10 mouse cellular contexts compared by ENCODE assay signal in the genomic region with DNA sequence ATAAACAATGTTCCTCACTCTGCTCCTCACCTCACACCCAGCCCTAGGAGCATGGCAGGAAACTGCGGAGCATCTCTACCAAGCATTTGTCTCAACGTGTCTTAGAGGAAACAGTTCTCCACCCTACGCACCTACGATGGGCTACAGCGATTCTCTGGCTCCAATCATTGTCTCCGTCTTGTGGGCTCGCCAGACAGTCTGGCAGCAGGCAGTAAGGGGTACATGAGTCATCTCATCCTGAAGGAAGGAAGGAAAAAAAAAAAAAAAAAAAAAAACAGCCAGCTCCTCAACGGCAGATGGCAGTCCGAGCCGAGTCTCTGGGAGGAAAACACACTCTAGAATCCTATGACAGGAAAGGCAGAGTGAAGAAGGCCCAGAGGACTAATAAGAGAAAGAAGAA.
DNase-seq lines count a peak whose midpoint lies in the region; ATAC-seq and TF ChIP-seq lines count a peak whose summit lies in the region.
"Had no signal": no experiment of that assay in that cellular context is flagged by ENCODE, and none has a peak within 500 bp of the region (broad histone marks: within the 10 kb centered on the region; RNA-seq: fewer than 3 reads in every experiment).

No protein-coding gene starts in this region.

- DNase-seq in forebrain, postnatal 0 days = no peak
- peak; percentile 49 for DNase-seq in midbrain, postnatal 0 days (ENCODE audit: low spot score)
- DNase-seq in right cerebral cortex, postnatal 36 days (ENCODE audit: low spot score in 2 of 2) = peak; percentile 29 to 47
- DNase-seq: gastrocnemius, postnatal 36 days had no signal

- H3K9ac ChIP-seq in forebrain, postnatal 0 days = no peak overlapping the region
- no peak overlapping the region for H3K9ac ChIP-seq in forebrain, embryonic 16.5 days (replicated peaks; ENCODE audit: low read depth, low read length)
- H3K9ac ChIP-seq in midbrain, postnatal 0 days (replicated peaks; ENCODE audit: low read length, poor library complexity, severe bottlenecking) = no peak overlapping the region
- no peak overlapping the region for H3K9ac ChIP-seq in midbrain, embryonic 15.5 days
- H3K9ac ChIP-seq in intestine, postnatal 0 days (ENCODE audit: low read depth, low read length) = no peak overlapping the region
- H3K9ac ChIP-seq: lung, embryonic 15.5 days had no signal

- no peak overlapping the region for H3K4me2 ChIP-seq in forebrain, postnatal 0 days (ENCODE audit: low read depth)
- no peak overlapping the region for H3K4me2 ChIP-seq in forebrain, embryonic 16.5 days (ENCODE audit: low read length)
- no peak overlapping the region for H3K4me2 ChIP-seq in midbrain, postnatal 0 days (ENCODE audit: low read depth, low read length, poor library complexity, severe bottlenecking)
- H3K4me2 ChIP-seq in midbrain, embryonic 15.5 days = no peak overlapping the region
- no peak overlapping the region for H3K4me2 ChIP-seq in intestine, postnatal 0 days (replicated peaks; ENCODE audit: low read depth)
- H3K4me2 ChIP-seq: lung, embryonic 15.5 days had no signal

- H3K27me3 ChIP-seq in forebrain, postnatal 0 days (ENCODE audit: insufficient read depth, low read length) = no peaks in the 10 kb centered on the region
- no peaks in the 10 kb centered on the region for H3K27me3 ChIP-seq in forebrain, embryonic 16.5 days (replicated peaks; ENCODE audit: control insufficient read depth, insufficient read depth, low read length)
- no peaks in the 10 kb centered on the region for H3K27me3 ChIP-seq in midbrain, postnatal 0 days (ENCODE audit: insufficient read depth, low read length)
- H3K27me3 ChIP-seq in midbrain, embryonic 15.5 days (replicated peaks) = no peaks in the 10 kb centered on the region
- H3K27me3 ChIP-seq in intestine, postnatal 0 days (replicated peaks; ENCODE audit: control insufficient read depth, insufficient read depth, low read length) = no peaks in the 10 kb centered on the region
- H3K27me3 ChIP-seq: lung, embryonic 15.5 days had no signal

- no peaks in the 10 kb centered on the region for H3K36me3 ChIP-seq in forebrain, postnatal 0 days (ENCODE audit: insufficient read depth)
- H3K36me3 ChIP-seq in forebrain, embryonic 16.5 days (ENCODE audit: control insufficient read depth, insufficient read depth) = no peaks in the 10 kb centered on the region
- H3K36me3 ChIP-seq in midbrain, postnatal 0 days (ENCODE audit: insufficient read depth, low read length) = no peaks in the 10 kb centered on the region
- no peaks in the 10 kb centered on the region for H3K36me3 ChIP-seq in midbrain, embryonic 15.5 days (replicated peaks)
- H3K36me3 ChIP-seq in intestine, postnatal 0 days (ENCODE audit: control insufficient read depth, insufficient read depth) = no peaks in the 10 kb centered on the region
- H3K36me3 ChIP-seq: lung, embryonic 15.5 days had no signal

- no peaks in the 10 kb centered on the region for H3K9me3 ChIP-seq in forebrain, postnatal 0 days (ENCODE audit: low read length)
- no peaks in the 10 kb centered on the region for H3K9me3 ChIP-seq in forebrain, embryonic 16.5 days (ENCODE audit: control insufficient read depth, low read length)
- no peaks in the 10 kb centered on the region for H3K9me3 ChIP-seq in midbrain, postnatal 0 days (ENCODE audit: low read length)
- no peaks in the 10 kb centered on the region for H3K9me3 ChIP-seq in midbrain, embryonic 15.5 days
- no peaks in the 10 kb centered on the region for H3K9me3 ChIP-seq in intestine, postnatal 0 days (ENCODE audit: control insufficient read depth)
- H3K9me3 ChIP-seq: lung, embryonic 15.5 days had no signal

- ATAC-seq in forebrain, postnatal 0 days = 0 out of 2 replicates have a peak, but pooled peaks have one; percentile 10
- no peak for ATAC-seq in forebrain, embryonic 16.5 days
- ATAC-seq in midbrain, postnatal 0 days (ENCODE audit: low FRiP score) = no peak
- ATAC-seq in midbrain, embryonic 15.5 days (replicated peaks) = no peak
- ATAC-seq in intestine, postnatal 0 days = no peak
- ATAC-seq in monocyte, adult 5-6 weeks (replicated peaks; ENCODE audit: insufficient number of reproducible peaks, low FRiP score, low TSS enrichment, poor library complexity, severe bottlenecking) = no peak
- ATAC-seq in megakaryocyte progenitor cell, adult 5-6 weeks (replicated peaks; ENCODE audit: poor library complexity) = no peak

- no peak for TF ChIP-seq CTCF in forebrain, postnatal 0 days (IDR thresholded peaks at IDR 0.05; ENCODE audit: low read depth)
- TF ChIP-seq CTCF in midbrain, postnatal 0 days (IDR thresholded peaks at IDR 0.05) = no peak
- TF ChIP-seq CTCF in intestine, postnatal 0 days (IDR thresholded peaks at IDR 0.05; ENCODE audit: low read depth) = peak; percentile 53

- H3K27ac ChIP-seq in forebrain, postnatal 0 days (ENCODE audit: low read depth, low read length) = no peak overlapping the region
- H3K27ac ChIP-seq in forebrain, embryonic 16.5 days (ENCODE audit: low read length) = no peak overlapping the region
- H3K27ac ChIP-seq in midbrain, postnatal 0 days (ENCODE audit: low read depth, low read length) = no peak overlapping the region
- no peak overlapping the region for H3K27ac ChIP-seq in midbrain, embryonic 15.5 days
- H3K27ac ChIP-seq in intestine, postnatal 0 days (ENCODE audit: low read depth, low read length) = no peak overlapping the region
- H3K27ac ChIP-seq: lung, embryonic 15.5 days had no signal

- no peaks in the 10 kb centered on the region for H3K4me1 ChIP-seq in forebrain, postnatal 0 days (ENCODE audit: insufficient read depth)
- H3K4me1 ChIP-seq in forebrain, embryonic 16.5 days (replicated peaks; ENCODE audit: control insufficient read depth, insufficient read depth, low read length) = no peaks in the 10 kb centered on the region
- no peaks in the 10 kb centered on the region for H3K4me1 ChIP-seq in midbrain, postnatal 0 days (ENCODE audit: insufficient read depth, low read length)
- 0 out of 2 replicates have a peak, but pooled peaks cover 3% of the 10 kb centered on the region for H3K4me1 ChIP-seq in midbrain, embryonic 15.5 days
- no peaks in the 10 kb centered on the region for H3K4me1 ChIP-seq in intestine, postnatal 0 days (replicated peaks; ENCODE audit: control insufficient read depth, insufficient read depth, low read length)
- H3K4me1 ChIP-seq: lung, embryonic 15.5 days had no signal

- no peak overlapping the region for H3K4me3 ChIP-seq in forebrain, postnatal 0 days (ENCODE audit: low read depth, low read length)
- H3K4me3 ChIP-seq in forebrain, embryonic 16.5 days (replicated peaks; ENCODE audit: low read length) = no peak overlapping the region
- no peak overlapping the region for H3K4me3 ChIP-seq in midbrain, postnatal 0 days (ENCODE audit: low read depth, low read length)
- no peak overlapping the region for H3K4me3 ChIP-seq in midbrain, embryonic 15.5 days
- no peak overlapping the region for H3K4me3 ChIP-seq in intestine, postnatal 0 days (ENCODE audit: low read depth, low read length)
- H3K4me3 ChIP-seq: lung, embryonic 15.5 days had no signal

- 60% methylated on average over 10 of the region's 10 CpGs for WGBS in forebrain, postnatal 0 days
- 78% methylated on average over 10 of the region's 10 CpGs for WGBS in forebrain, embryonic 16.5 days
- WGBS in midbrain, postnatal 0 days = 80% methylated on average over 10 of the region's 10 CpGs
- 77% methylated on average over 10 of the region's 10 CpGs for WGBS in midbrain, embryonic 15.5 days
- WGBS in intestine, postnatal 0 days = 45% methylated on average over 10 of the region's 10 CpGs
